Mouse (Mus musculus): ENCODE results near the gene Cep295nl. TPM values are rescaled to one million over a fixed set of nuclear protein-coding genes. Genes with fewer than 3 reads are reported as not detected.

Cep295nl gene
- polyA plus RNA-seq, 1 experiment from 2014 or later: 0.28 TPM

- Histone ChIP-seq H3K4me2 (ENCODE audit: low read depth) (no peak overlapping the region), H3K36me3 (ENCODE audit: control insufficient read depth, insufficient read depth, low read length) (no peaks in the 10 kb centered on the region; the same call in 1 of the 2 replicates), H3K27ac (ENCODE audit: low read depth, low read length) (no peak overlapping the region), H3K9me3 (ENCODE audit: control insufficient read depth, low read length) (no peaks in the 10 kb centered on the region), H3K9ac (ENCODE audit: low read length) (no peak overlapping the region), H3K27me3 (ENCODE audit: control insufficient read depth, insufficient read depth, low read length) (no peaks in the 10 kb centered on the region), H3K4me1 (ENCODE audit: control insufficient read depth, insufficient read depth, low read length) (no peaks in the 10 kb centered on the region), H3K4me3 (ENCODE audit: low read depth, low read length) (no peak overlapping the region)
- WGBS: 75% methylated on average over 3 of the region's 3 CpGs
- DNase-seq (ENCODE audit: low spot score) (no peak), ATAC-seq (ENCODE audit: insufficient read depth, low FRiP score, low TSS enrichment) (no peak)
Observed at GRCm38 (mm10) chr11:118297967-118298366, 44.3 kb downstream of the Cep295nl start.

GRCm38 (mm10) chr11:118295026-118295425, 47.3 kb downstream of the Cep295nl start:
- 79% methylated on average over 2 of the region's 2 CpGs for WGBS
- ATAC-seq (ENCODE audit: insufficient read depth, low FRiP score, low TSS enrichment) (no peak), DNase-seq (ENCODE audit: low spot score) (no peak)
- H3K4me3 ChIP-seq (ENCODE audit: low read depth, low read length): no peak overlapping the region
- H3K9me3 ChIP-seq (ENCODE audit: control insufficient read depth, low read length): no peaks in the 10 kb centered on the region
- H3K27me3 ChIP-seq (ENCODE audit: control insufficient read depth, insufficient read depth, low read length): no peaks in the 10 kb centered on the region
- H3K4me2 ChIP-seq (ENCODE audit: low read depth): no peak overlapping the region
- H3K27ac ChIP-seq (ENCODE audit: low read depth, low read length): no peak overlapping the region
- no peaks in the 10 kb centered on the region for H3K36me3 ChIP-seq (ENCODE audit: control insufficient read depth, insufficient read depth, low read length)
- peaks cover 6% of the 10 kb centered on the region; the same call in 1 of the 2 replicates for H3K4me1 ChIP-seq (ENCODE audit: control insufficient read depth, insufficient read depth, low read length)
- H3K9ac ChIP-seq (ENCODE audit: low read length): no peak overlapping the region

DNA sequence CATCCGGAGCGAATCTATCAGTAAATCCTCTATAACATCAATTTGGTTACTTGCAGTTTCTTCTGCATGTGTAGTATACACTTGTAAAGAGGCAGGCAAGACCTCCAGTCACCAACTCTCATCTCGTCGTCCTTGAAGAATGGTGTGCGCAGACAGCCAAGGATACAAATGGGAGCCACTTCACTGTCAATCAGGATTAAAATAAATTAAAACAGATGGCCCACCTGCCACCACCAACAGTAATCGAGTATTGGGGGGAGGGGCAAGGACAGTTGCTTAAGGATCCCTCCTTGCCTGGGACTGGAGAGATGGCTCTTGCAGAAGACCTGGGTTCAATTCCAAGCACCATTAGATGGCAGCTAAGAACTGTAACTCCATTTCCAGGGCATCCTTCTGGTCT, 49.6 kb downstream of the Cep295nl start:
- Histone ChIP-seq H3K9ac (ENCODE audit: low read length) (no peak overlapping the region), H3K36me3 (ENCODE audit: control insufficient read depth, insufficient read depth, low read length) (no peaks in the 10 kb centered on the region), H3K9me3 (ENCODE audit: control insufficient read depth, low read length) (no peaks in the 10 kb centered on the region), H3K4me3 (ENCODE audit: low read depth, low read length) (no peak overlapping the region), H3K4me1 (ENCODE audit: control insufficient read depth, insufficient read depth, low read length) (peaks cover 16% of the 10 kb centered on the region), H3K4me2 (ENCODE audit: low read depth) (no peak overlapping the region), H3K27me3 (ENCODE audit: control insufficient read depth, insufficient read depth, low read length) (no peaks in the 10 kb centered on the region), H3K27ac (ENCODE audit: low read depth, low read length) (no peak overlapping the region)
- DNase-seq (ENCODE audit: low spot score): no peak
- ATAC-seq (ENCODE audit: insufficient read depth, low FRiP score, low TSS enrichment): no peak
- WGBS: 75% methylated on average over 6 of the region's 6 CpGs

DNA sequence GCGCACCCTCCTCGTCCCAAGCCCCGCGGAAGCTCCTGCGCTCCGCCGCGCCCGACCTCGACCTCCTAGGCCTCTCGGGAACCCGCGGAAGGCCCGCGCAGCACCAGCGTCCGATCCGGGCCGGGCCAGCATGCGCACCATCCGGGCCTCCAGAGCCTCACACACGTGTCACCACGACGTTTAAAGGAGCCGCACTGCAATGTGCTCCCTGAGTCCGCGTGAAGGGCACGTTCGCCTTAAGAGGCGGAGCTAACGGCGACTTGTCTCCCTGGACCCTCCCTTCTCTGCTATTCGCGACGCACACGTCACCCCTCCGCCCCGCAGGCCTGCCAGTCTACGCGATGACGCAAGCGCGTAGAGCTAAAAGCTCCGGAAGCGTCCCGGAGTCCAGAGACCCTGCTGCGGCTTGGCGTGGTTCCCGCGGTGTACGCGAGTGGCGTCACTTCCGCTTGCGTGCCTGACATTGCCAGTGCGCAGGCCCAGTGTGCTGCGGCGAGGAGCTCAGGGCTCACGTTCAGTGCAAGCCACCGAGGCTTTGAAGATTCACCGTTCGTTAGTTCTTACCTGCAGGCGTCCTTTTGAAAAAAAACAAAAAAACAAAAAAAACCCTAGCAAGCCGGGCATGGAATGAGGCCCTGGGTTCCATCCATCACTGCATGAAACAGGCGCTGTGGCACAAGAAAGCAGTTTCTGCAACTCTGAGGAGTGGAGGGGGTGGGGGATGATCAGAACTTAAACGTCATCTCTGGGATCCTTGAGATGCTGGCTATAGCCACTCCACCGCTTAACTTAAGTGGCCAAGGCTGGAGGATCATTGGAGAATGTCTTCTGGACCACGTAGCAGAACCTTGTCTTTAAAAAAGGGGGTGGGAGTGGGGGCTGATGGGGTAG, 52.1 kb downstream of the Cep295nl start, which contains the start of gene Usp36:
Usp36 (minus strand) TSS at position 246 of the 891 bp plus-strand sequence.
- 1% methylated on average over 68 of the region's 68 CpGs for WGBS
- H3K9ac ChIP-seq (ENCODE audit: low read length): peak within 1 kb of the TSS; percentile 87
- H3K9me3 ChIP-seq (ENCODE audit: control insufficient read depth, low read length): no peaks in the 10 kb centered on the region
- H3K36me3 ChIP-seq (ENCODE audit: control insufficient read depth, insufficient read depth, low read length): peaks cover 3% of the 10 kb centered on the region
- ATAC-seq (ENCODE audit: insufficient read depth, low FRiP score, low TSS enrichment): peak; percentile 98
- peaks cover 16% of the 10 kb centered on the region for H3K4me1 ChIP-seq (ENCODE audit: control insufficient read depth, insufficient read depth, low read length)
- H3K27me3 ChIP-seq (ENCODE audit: control insufficient read depth, insufficient read depth, low read length): no peaks in the 10 kb centered on the region
- DNase-seq (ENCODE audit: low spot score): peak; percentile 100
- peak within 1 kb of the TSS; percentile 56; the same call in 1 of the 2 replicates for H3K27ac ChIP-seq (ENCODE audit: low read depth, low read length)
- peak within 1 kb of the TSS; percentile 86 for H3K4me3 ChIP-seq (ENCODE audit: low read depth, low read length)
- peak within 1 kb of the TSS; percentile 93 for H3K4me2 ChIP-seq (ENCODE audit: low read depth)

DNA sequence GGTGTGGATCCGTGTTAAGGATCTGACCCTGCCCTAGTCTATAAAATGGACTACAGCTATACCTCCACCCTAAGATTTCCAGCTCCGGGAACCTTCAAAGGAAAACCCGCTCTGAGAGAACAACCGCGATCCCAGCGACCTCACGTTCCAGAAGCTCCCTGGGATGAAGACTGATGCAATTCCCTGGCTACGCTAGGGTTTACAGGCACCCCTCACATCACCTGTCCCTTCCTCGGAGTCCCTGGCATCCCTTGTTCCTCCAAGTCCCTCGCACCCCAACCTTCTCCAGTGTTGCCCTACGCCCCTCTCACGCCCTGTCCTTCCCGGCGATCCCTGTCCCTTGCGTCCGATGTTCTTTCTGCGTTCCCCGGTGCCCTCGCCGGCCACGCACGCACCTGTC, 52.7 kb downstream of the Cep295nl start:
- DNase-seq (ENCODE audit: low spot score) (no peak), ATAC-seq (ENCODE audit: insufficient read depth, low FRiP score, low TSS enrichment) (peak; percentile 28; the same call in 1 of the 2 replicates)
- H3K4me3 ChIP-seq (ENCODE audit: low read depth, low read length): peak overlapping the region; percentile 86
- H3K4me1 ChIP-seq (ENCODE audit: control insufficient read depth, insufficient read depth, low read length): peaks cover 16% of the 10 kb centered on the region
- no peaks in the 10 kb centered on the region for H3K27me3 ChIP-seq (ENCODE audit: control insufficient read depth, insufficient read depth, low read length)
- H3K9ac ChIP-seq (ENCODE audit: low read length): peak overlapping the region; percentile 87
- peak overlapping the region; percentile 93 for H3K4me2 ChIP-seq (ENCODE audit: low read depth)
- H3K9me3 ChIP-seq (ENCODE audit: control insufficient read depth, low read length): no peaks in the 10 kb centered on the region
- 0 out of 2 replicates have a peak overlapping the region, but pooled peaks have one; percentile 44 for H3K27ac ChIP-seq (ENCODE audit: low read depth, low read length)
- under 1% methylated on average over 22 of the region's 22 CpGs for WGBS
- peaks cover 7% of the 10 kb centered on the region for H3K36me3 ChIP-seq (ENCODE audit: control insufficient read depth, insufficient read depth, low read length)

DNA sequence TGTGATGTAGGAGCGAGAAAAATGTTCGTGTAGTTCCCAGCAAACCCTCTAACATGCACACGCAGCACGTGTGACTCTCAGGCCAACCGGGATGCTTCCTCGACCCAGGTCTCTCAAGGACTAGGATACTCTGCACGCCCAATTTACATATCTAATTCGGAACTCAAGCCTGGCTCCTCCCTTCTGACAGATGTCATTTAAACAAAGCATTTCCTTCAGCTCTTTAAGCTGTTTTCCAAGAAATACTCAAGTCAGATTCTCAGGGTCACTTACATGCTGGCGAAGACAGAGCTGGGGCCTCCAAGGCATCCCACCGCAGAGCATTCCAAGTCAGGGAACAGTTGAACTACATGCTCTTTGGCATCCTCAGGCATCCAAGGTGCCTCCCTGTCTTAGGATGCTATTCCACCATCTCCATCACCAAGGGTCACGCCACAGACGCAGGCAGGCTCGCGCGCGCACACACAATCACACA, 53.2 kb downstream of the Cep295nl start:
- DNase-seq (ENCODE audit: low spot score) (no peak), ATAC-seq (ENCODE audit: insufficient read depth, low FRiP score, low TSS enrichment) (no peak)
- Histone ChIP-seq H3K4me3 (ENCODE audit: low read depth, low read length) (peak overlapping the region; percentile 86), H3K36me3 (ENCODE audit: control insufficient read depth, insufficient read depth, low read length) (peaks cover 9% of the 10 kb centered on the region), H3K27ac (ENCODE audit: low read depth, low read length) (no peak overlapping the region), H3K9me3 (ENCODE audit: control insufficient read depth, low read length) (no peaks in the 10 kb centered on the region), H3K27me3 (ENCODE audit: control insufficient read depth, insufficient read depth, low read length) (no peaks in the 10 kb centered on the region), H3K4me2 (ENCODE audit: low read depth) (peak overlapping the region; percentile 93), H3K9ac (ENCODE audit: low read length) (peak overlapping the region; percentile 87), H3K4me1 (ENCODE audit: control insufficient read depth, insufficient read depth, low read length) (peaks cover 16% of the 10 kb centered on the region)
- 3% methylated on average over 16 of the region's 16 CpGs for WGBS

DNA sequence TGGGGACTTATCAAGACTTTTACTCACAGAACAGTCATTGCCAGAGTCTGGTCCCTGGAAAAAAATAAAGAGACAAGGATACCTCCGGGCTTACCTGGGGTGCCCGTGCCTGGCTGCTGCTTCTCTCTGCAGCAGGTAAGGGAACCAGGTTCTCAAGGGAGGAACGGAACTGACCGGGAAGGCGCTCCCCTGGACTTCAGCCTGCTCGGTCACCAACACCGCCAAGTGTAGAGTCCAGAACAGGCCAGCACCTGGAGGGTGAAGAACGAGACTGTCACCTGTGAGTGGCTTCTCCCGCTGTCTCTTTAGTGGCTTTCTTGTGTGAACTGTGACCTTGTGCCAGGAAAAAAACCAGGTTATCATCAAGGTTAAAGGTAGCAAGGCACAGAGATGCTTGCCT, 54.7 kb downstream of the Cep295nl start:
- Histone ChIP-seq H3K9ac (ENCODE audit: low read length) (no peak overlapping the region), H3K27ac (ENCODE audit: low read depth, low read length) (no peak overlapping the region), H3K27me3 (ENCODE audit: control insufficient read depth, insufficient read depth, low read length) (no peaks in the 10 kb centered on the region), H3K4me2 (ENCODE audit: low read depth) (no peak overlapping the region), H3K9me3 (ENCODE audit: control insufficient read depth, low read length) (no peaks in the 10 kb centered on the region), H3K4me3 (ENCODE audit: low read depth, low read length) (no peak overlapping the region), H3K36me3 (ENCODE audit: control insufficient read depth, insufficient read depth, low read length) (peaks cover 12% of the 10 kb centered on the region), H3K4me1 (ENCODE audit: control insufficient read depth, insufficient read depth, low read length) (peaks cover 16% of the 10 kb centered on the region)
- DNase-seq (ENCODE audit: low spot score) (no peak), ATAC-seq (ENCODE audit: insufficient read depth, low FRiP score, low TSS enrichment) (no peak)
- WGBS: 96% methylated on average over 9 of the region's 9 CpGs

- no peak for ATAC-seq (ENCODE audit: insufficient read depth, low FRiP score, low TSS enrichment)
- H3K36me3 ChIP-seq (ENCODE audit: control insufficient read depth, insufficient read depth, low read length): peaks cover 12% of the 10 kb centered on the region
Observed at GRCm38 (mm10) chr11:118286434-118286833, 55.9 kb downstream of the Cep295nl start.

More at GRCm38 (mm10) chr11:118286434-118286833, 55.9 kb downstream of the Cep295nl start:
- no peak for DNase-seq (ENCODE audit: low spot score)
- Histone ChIP-seq H3K27ac (ENCODE audit: low read depth, low read length) (no peak overlapping the region), H3K4me1 (ENCODE audit: control insufficient read depth, insufficient read depth, low read length) (peaks cover 16% of the 10 kb centered on the region), H3K4me2 (ENCODE audit: low read depth) (no peak overlapping the region), H3K9me3 (ENCODE audit: control insufficient read depth, low read length) (no peaks in the 10 kb centered on the region), H3K4me3 (ENCODE audit: low read depth, low read length) (no peak overlapping the region), H3K9ac (ENCODE audit: low read length) (no peak overlapping the region), H3K27me3 (ENCODE audit: control insufficient read depth, insufficient read depth, low read length) (no peaks in the 10 kb centered on the region)
- 97% methylated on average over 9 of the region's 9 CpGs for WGBS

Data from neural tube, embryonic 11.5 days (tissue).